Mouse (Mus musculus) stomach, postnatal 0 days (tissue): ENCODE measurements around the gene Fam151a. TPM values are rescaled to one million over a fixed set of nuclear protein-coding genes. Genes with fewer than 3 reads are reported as not detected.
"Not testable (repeated sequence)": the region's sequence is repeated elsewhere in the genome, so short reads cannot be mapped to it uniquely, and the experiment has no call there.

Experiments used
- ATAC-seq: fragments of 200-750 bp; cut with Nextera tagmentation; 2 replicates; pipeline ENCODE4 v1.8.0; 2017; ENCODE audit not compliant: low FRiP score, low TSS enrichment
- DNase-seq: peaks from one replicate; pipeline ENCODE4 v3.0.0-alpha.2; 2016; ENCODE audit warnings: low spot score
- H3K27ac ChIP-seq: fragments of 300-500 bp; sonication (generic); replicated peaks from 2 replicates; pipeline ENCODE4 v1.5.1; 2014; ENCODE audit warnings: mild to moderate bottlenecking, control low read depth
- H3K27me3 ChIP-seq: fragments of 300-500 bp; sonication (generic); 2 replicates; pipeline ENCODE4 v1.6.1; 2014; ENCODE audit warnings: low read length; ENCODE audit not compliant: control insufficient read depth, insufficient read depth
- H3K36me3 ChIP-seq: fragments of 300-500 bp; sonication (generic); 2 replicates; pipeline ENCODE4 v1.6.1; 2014; ENCODE audit warnings: low read length, mixed read lengths; ENCODE audit not compliant: control insufficient read depth, insufficient read depth
- H3K4me1 ChIP-seq: fragments of 300-500 bp; sonication (generic); replicated peaks from 2 replicates; pipeline ENCODE4 v1.6.1; 2014; ENCODE audit warnings: antibody characterized with exemption; ENCODE audit not compliant: control insufficient read depth, insufficient read depth
- H3K4me2 ChIP-seq: fragments of 300-500 bp; sonication (generic); replicated peaks from 2 replicates; pipeline ENCODE4 v1.6.1; 2014; ENCODE audit warnings: low read depth, mild to moderate bottlenecking, control low read depth, moderate library complexity
- H3K4me3 ChIP-seq: fragments of 300-500 bp; sonication (generic); 2 replicates; pipeline ENCODE4 v1.5.1; 2014; ENCODE audit warnings: low read depth, low read length, control low read depth
- H3K9ac ChIP-seq: fragments of 300-500 bp; sonication (generic); 2 replicates; pipeline ENCODE4 v1.6.1; 2014; ENCODE audit warnings: mild to moderate bottlenecking, low read length, control low read depth, mixed read lengths
- H3K9me3 ChIP-seq: fragments of 300-500 bp; sonication (generic); 2 replicates; pipeline ENCODE4 v1.6.1; 2016; ENCODE audit warnings: low read length; ENCODE audit not compliant: control insufficient read depth
- CTCF ChIP-seq: IDR thresholded peaks from 2 replicates; pipeline ENCODE4 v1.5.1; 2016; ENCODE audit warnings: antibody characterized with exemption, low read depth, mild to moderate bottlenecking, moderate library complexity
- EP300 ChIP-seq: optimal IDR thresholded peaks from 2 replicates; pipeline ENCODE3; 2016; ENCODE audit warnings: antibody characterized with exemption
- WGBS: fragments of 180-500 bp; shearing (Covaris S2); extraction: QIAGEN DNeasy Blood & Tissue Kit; methylation state at CpG from one replicate; pipeline ENCODE4 v1.1.7; 2014; 5-methylcytosine and 5-hydroxymethylcytosine counted together
- polyA plus RNA-seq: library from polyadenylated mRNA; unstranded; fragments of >200 nt; fragmentation: Nextera tagmentation; extraction: Ambion mirVana; gene quantifications from 2 replicates; pipeline ENCODE4 v1.2.1, GENCODE M21; 2015

The Fam151a gene
- polyA plus RNA-seq, 1 experiment from 2014 or later: 0.41 TPM

GRCm38 (mm10) chr4:106751726-106752125 is 18.0 kb downstream of the Fam151a start:
- no peak overlapping the region for H3K9ac ChIP-seq
- H3K27ac ChIP-seq: no peak overlapping the region
- no peaks in the 10 kb centered on the region for H3K27me3 ChIP-seq
- TF ChIP-seq CTCF (no peak), EP300 (no peak)
- H3K9me3 ChIP-seq: no peaks in the 10 kb centered on the region
- 79% methylated on average over 6 of the region's 6 CpGs for WGBS
- DNase-seq: no peak
- no peak for ATAC-seq
- H3K4me2 ChIP-seq: no peak overlapping the region
- H3K36me3 ChIP-seq: peaks cover 4% of the 10 kb centered on the region; the same call in 1 of the 2 replicates
- no peaks in the 10 kb centered on the region for H3K4me1 ChIP-seq
- H3K4me3 ChIP-seq: no peak overlapping the region

GRCm38 (mm10) chr4:106764166-106764565 is 30.5 kb downstream of the Fam151a start:
- H3K27me3 ChIP-seq: no peaks in the 10 kb centered on the region
- no peak for DNase-seq
- H3K36me3 ChIP-seq: no peaks in the 10 kb centered on the region; the same call in 1 of the 2 replicates
- no peak overlapping the region for H3K27ac ChIP-seq
- no peak overlapping the region for H3K9ac ChIP-seq
- H3K4me1 ChIP-seq: no peaks in the 10 kb centered on the region
- no peak overlapping the region for H3K4me2 ChIP-seq
- TF ChIP-seq CTCF (no peak), EP300 (no peak)
- no peak overlapping the region for H3K4me3 ChIP-seq
- no peak for ATAC-seq
- H3K9me3 ChIP-seq: no peaks in the 10 kb centered on the region
- WGBS: 75% methylated on average over 7 of the region's 7 CpGs

- no peak overlapping the region for H3K4me2 ChIP-seq
- WGBS: 81% methylated on average over 2 of the region's 2 CpGs
- H3K27me3 ChIP-seq: no peaks in the 10 kb centered on the region
- no peak for DNase-seq
- H3K27ac ChIP-seq: no peak overlapping the region
- no peak overlapping the region for H3K9ac ChIP-seq
- no peak overlapping the region for H3K4me3 ChIP-seq
- H3K36me3 ChIP-seq: no peaks in the 10 kb centered on the region
- H3K4me1 ChIP-seq: no peaks in the 10 kb centered on the region
- ATAC-seq: no peak
- H3K9me3 ChIP-seq: no peaks in the 10 kb centered on the region
- TF ChIP-seq EP300 (no peak), CTCF (no peak)
Measured at GRCm38 (mm10) chr4:106769306-106769705, 35.6 kb downstream of the Fam151a start.

- no peak overlapping the region for H3K4me3 ChIP-seq
- H3K4me1 ChIP-seq: no peaks in the 10 kb centered on the region
- 93% methylated on average over 1 of the region's 1 CpGs for WGBS
- ATAC-seq: peak; percentile 68; the same call in 1 of the 2 replicates
- no peak for DNase-seq
- H3K27me3 ChIP-seq: no peaks in the 10 kb centered on the region
- H3K4me2 ChIP-seq: no peak overlapping the region
- H3K36me3 ChIP-seq: no peaks in the 10 kb centered on the region
- H3K27ac ChIP-seq: no peak overlapping the region
- H3K9ac ChIP-seq: no peak overlapping the region
- TF ChIP-seq EP300: no peak
- no peak for TF ChIP-seq CTCF
- H3K9me3 ChIP-seq: no peaks in the 10 kb centered on the region
Measured at GRCm38 (mm10) chr4:106772558-106772957, 38.9 kb downstream of the Fam151a start.

GRCm38 (mm10) chr4:106775767-106776166 is 42.1 kb downstream of the Fam151a start:
- not testable (repeated sequence) for H3K4me1 ChIP-seq, H3K9me3 ChIP-seq, DNase-seq, H3K4me2 ChIP-seq, H3K27ac ChIP-seq, H3K9ac ChIP-seq, H3K36me3 ChIP-seq, H3K4me3 ChIP-seq, ATAC-seq, H3K27me3 ChIP-seq
- 83% methylated on average over 6 of the region's 6 CpGs for WGBS
- peak; percentile 33 for TF ChIP-seq CTCF

- Histone ChIP-seq H3K4me3 (no peak overlapping the region), H3K36me3 (no peaks in the 10 kb centered on the region), H3K4me1 (peaks cover 5% of the 10 kb centered on the region; the same call in 1 of the 2 replicates), H3K4me2 (no peak overlapping the region), H3K27ac (no peak overlapping the region), H3K9ac (no peak overlapping the region), H3K27me3 (no peaks in the 10 kb centered on the region), H3K9me3 (no peaks in the 10 kb centered on the region)
- TF ChIP-seq EP300 (no peak), CTCF (no peak)
- ATAC-seq: no peak
- DNase-seq: no peak
- 35% methylated on average over 3 of the region's 3 CpGs for WGBS
Measured at GRCm38 (mm10) chr4:106776998-106777397, 43.3 kb downstream of the Fam151a start.
